Mouse (Mus musculus): ENCODE data around the gene Olfr1447.

Olfr1447 gene

DNA sequence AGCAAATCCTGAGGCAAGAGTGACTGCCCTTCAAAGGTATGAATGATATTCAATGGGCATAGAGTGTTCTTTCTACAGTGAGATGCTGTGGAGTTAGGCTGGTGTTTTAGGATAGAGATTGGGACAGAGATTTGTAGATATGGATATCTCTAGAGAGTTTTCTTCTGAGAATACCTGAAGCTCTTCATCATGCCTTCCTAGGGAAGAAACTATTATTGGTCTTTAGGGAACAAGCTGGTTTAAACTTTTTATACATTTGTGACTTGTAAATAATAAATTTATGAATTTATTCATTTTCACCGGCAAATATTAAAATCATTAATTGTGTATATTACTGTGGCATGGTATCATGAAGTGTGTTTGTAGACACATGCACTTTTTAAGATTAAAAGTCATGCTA, at the start of gene Olfr1447:
Gene Olfr1447 (minus strand): TSS at position 101 of the 400 bp plus-strand sequence.
- DNase-seq (ENCODE audit: low spot score): no peak

DNA sequence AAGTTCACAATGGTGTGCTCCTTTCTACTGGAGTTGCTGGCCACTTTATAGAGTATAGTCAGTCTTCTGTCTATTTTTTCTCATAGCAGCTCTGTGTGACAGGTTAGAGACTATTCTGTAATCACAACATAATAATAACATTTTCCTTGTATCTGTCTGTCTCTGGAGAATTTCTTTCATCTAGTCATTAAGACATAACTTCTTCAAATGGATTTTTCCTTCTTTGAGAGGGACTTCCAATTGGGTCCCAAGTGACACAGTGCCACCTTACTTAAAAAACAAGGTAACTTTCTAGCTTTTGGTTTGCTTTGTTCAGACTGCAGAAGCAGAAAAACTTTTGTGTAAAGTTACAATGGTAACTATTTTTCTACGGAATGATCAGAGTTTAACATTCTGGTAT, 46.4 kb upstream of the Olfr1447 start, which contains the start of gene Olfr1450:
Gene Olfr1450 (plus strand): TSS at position 301 of the 400 bp plus-strand sequence.
- DNase-seq (ENCODE audit: low spot score): no peak

DNA sequence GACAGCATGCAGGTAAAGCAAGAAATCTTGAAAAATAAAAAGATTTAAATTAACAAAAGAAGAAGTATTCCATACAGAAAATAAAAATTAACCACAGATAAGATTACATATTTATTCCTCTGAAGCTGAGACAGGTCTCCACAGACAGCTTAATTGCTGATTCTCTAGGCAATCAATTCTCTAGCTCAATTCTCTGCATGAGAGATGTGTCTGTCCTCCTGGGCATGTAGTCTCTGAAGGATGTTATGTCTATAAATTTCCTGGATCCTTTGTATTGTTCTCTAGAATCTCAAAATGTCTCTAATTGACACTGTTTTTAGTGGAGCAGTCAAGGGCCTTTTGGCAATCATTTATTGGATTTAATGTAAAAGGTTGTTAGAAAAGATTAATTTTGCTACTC, 27.0 kb upstream of the Olfr1447 start, which contains the start of gene Olfr1449:
Gene Olfr1449 (plus strand): TSS at position 301 of the 400 bp plus-strand sequence.
- DNase-seq (ENCODE audit: low spot score): no peak

DNA sequence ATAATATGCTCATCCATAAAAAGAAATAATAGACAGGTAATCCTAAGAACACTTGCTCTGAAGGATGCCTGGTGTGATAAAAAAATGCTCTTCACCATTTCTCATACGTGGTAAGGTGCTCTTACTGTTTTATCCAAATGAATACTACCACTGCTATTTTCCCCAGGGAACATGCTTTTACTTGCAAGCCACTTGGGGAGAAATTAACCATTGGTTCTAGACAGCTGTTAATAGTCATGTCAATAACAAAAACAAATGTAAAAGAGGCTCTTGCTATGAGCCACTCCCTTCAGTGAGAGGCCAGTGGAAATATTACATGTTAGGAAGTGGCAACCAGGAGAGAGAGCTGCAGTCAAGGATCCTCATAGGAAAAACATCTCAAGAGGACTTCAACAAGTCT, 20.8 kb upstream of the Olfr1447 start, which contains the start of gene Olfr1448:
Gene Olfr1448 (minus strand): TSS at position 101 of the 400 bp plus-strand sequence.
- DNase-seq (ENCODE audit: low spot score): no peak

DNA sequence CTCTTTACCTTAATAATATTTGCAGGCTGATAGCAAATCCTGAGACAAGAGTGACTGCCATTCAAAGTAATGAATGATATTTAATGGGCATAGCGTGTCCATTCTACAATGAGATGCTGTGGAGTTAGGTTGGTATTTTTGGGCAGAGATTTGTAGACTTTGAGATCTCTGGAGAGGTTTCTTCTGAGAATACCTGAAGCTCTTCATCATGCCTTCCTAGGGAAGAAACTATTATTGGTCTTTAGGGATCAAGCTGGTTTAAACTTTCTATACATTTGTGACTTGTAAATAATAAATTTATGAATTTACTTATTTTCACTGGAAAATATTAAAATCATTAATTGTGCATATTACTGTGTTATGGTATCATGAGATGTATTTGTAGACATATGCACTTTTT, 10.1 kb downstream of the Olfr1447 start, which contains the start of gene Olfr1446:
Gene Olfr1446 (minus strand): TSS at position 101 of the 400 bp plus-strand sequence.
- no peak for DNase-seq (ENCODE audit: low spot score)

DNA sequence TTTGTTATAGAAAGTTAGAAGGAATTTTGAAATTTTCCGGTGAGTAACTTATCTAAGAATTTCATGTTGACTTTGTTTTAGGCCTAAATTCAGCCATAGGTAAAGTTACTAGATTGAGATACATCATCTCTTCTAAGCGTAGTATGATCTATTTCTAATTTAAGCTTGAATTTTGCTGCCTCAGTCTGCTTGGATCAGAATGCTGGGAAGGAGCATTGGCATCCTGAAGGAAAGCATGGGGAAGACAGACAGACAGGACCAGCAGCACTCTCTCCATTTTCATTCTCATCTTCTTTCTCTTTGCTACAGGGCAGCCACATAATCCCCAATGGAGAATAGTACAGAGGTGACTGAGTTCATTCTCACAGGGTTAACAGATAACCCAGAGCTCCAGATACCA, 20.0 kb downstream of the Olfr1447 start, which contains the start of gene Olfr1445:
Gene Olfr1445 (plus strand): TSS at position 301 of the 400 bp plus-strand sequence.
- no peak for DNase-seq (ENCODE audit: low spot score)

DNA sequence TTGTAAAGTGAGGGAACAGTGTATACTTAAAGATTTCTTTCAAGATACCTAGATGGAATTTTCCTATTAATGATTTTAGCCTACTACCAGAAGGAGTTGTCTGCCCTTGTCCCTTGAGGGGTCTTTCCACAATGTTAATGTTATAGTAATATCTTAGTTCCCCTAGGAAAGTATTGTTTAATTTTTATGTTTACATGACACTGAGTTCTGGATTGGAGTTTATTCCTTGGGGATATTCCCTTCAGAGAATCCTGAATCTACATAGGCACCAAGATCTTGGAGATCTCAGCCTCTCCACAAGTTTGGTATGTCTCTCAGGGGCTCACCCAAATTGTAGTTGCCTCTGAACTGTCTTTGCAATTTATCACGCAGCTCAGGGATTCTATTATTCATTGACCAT, 46.6 kb downstream of the Olfr1447 start, which contains the start of gene Olfr1444:
Gene Olfr1444 (plus strand): TSS at position 301 of the 400 bp plus-strand sequence.
- DNase-seq (ENCODE audit: low spot score): no peak
